Mouse (Mus musculus): ENCODE measurements at regions not wholly inside any gene's neighbourhood (a gene's known extent, or its start where the extent isn't known, plus 50 kb on each side); places are given as distances from the start of the nearest gene placed in this dataset.

DNA sequence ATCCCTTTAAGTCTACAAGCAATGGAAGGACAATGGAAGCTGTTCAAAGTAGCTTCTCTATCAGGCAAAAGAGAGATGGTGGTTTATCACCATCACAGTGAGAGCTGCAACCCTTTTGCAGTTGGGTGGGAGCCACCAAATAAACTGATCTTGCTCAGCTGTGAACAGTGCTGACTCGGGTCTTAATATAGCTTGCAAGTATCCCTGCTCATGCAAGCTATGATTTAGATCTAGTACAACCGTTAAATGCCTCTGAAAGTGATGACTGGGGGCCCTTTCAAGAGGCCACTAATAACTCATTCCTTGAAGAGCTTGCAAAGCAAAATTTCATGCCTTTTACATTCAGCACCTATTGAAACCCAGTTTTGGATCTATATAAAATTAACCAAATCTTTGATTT is 1154.5 kb upstream of the Lrrtm3 start:
- ATAC-seq, result no peak
- Histone ChIP-seq H3K4me2 (ENCODE audit: low read length) (no peak overlapping the region), H3K4me3 (replicated peaks; ENCODE audit: low read length) (no peak overlapping the region), H3K9ac (replicated peaks; ENCODE audit: low read depth, low read length) (no peak overlapping the region), H3K27ac (ENCODE audit: low read length) (no peak overlapping the region), H3K36me3 (ENCODE audit: control insufficient read depth, insufficient read depth) (no peaks in the 10 kb centered on the region), H3K4me1 (replicated peaks; ENCODE audit: control insufficient read depth, insufficient read depth, low read length) (no peaks in the 10 kb centered on the region), H3K9me3 (ENCODE audit: control insufficient read depth, low read length) (no peaks in the 10 kb centered on the region), H3K27me3 (replicated peaks; ENCODE audit: control insufficient read depth, insufficient read depth, low read length) (no peaks in the 10 kb centered on the region)
- WGBS, result 79% methylated on average over 2 of the region's 2 CpGs

DNA sequence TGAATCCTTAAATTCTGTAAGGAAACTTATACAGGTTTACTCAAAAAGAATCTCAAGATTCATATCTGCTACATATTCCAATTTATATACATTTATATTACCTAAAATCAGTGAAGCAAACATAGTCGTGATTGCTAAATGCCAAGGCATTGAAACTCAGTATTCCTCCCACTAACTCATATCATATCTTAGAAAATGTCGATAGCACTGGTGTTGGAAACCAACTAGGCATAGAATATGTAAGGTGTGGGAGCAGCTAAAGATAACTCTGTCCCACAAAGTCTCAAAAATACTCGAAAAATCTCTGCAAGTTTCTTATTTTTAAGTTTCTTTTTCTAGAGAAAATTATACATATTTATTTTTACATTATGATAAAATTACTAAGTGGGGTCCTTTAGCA is 1134.1 kb upstream of the Lrrtm3 start:
- Histone ChIP-seq H3K9me3 (ENCODE audit: control insufficient read depth, low read length) (no peaks in the 10 kb centered on the region), H3K4me3 (replicated peaks; ENCODE audit: low read length) (no peak overlapping the region), H3K36me3 (ENCODE audit: control insufficient read depth, insufficient read depth) (no peaks in the 10 kb centered on the region), H3K4me1 (replicated peaks; ENCODE audit: control insufficient read depth, insufficient read depth, low read length) (no peaks in the 10 kb centered on the region), H3K9ac (replicated peaks; ENCODE audit: low read depth, low read length) (no peak overlapping the region), H3K27ac (ENCODE audit: low read length) (no peak overlapping the region), H3K27me3 (replicated peaks; ENCODE audit: control insufficient read depth, insufficient read depth, low read length) (no peaks in the 10 kb centered on the region), H3K4me2 (ENCODE audit: low read length) (no peak overlapping the region)
- WGBS, result 82% methylated on average over 3 of the region's 3 CpGs
- no peak for ATAC-seq

- Histone ChIP-seq H3K4me1 (replicated peaks; ENCODE audit: control insufficient read depth, insufficient read depth, low read length) (no peaks in the 10 kb centered on the region), H3K27me3 (replicated peaks; ENCODE audit: control insufficient read depth, insufficient read depth, low read length) (no peaks in the 10 kb centered on the region), H3K27ac (ENCODE audit: low read length) (no peak overlapping the region), H3K9ac (replicated peaks; ENCODE audit: low read depth, low read length) (no peak overlapping the region), H3K4me2 (ENCODE audit: low read length) (no peak overlapping the region), H3K9me3 (ENCODE audit: control insufficient read depth, low read length) (no peaks in the 10 kb centered on the region), H3K36me3 (ENCODE audit: control insufficient read depth, insufficient read depth) (no peaks in the 10 kb centered on the region), H3K4me3 (replicated peaks; ENCODE audit: low read length) (no peak overlapping the region)
- 92% methylated on average over 3 of the region's 3 CpGs for WGBS
- ATAC-seq, result no peak
Measured at GRCm38 (mm10) chr10:65221181-65221580, 1131.1 kb upstream of the Lrrtm3 start.

- no peak for ATAC-seq
- Histone ChIP-seq H3K27me3 (replicated peaks; ENCODE audit: control insufficient read depth, insufficient read depth, low read length) (no peaks in the 10 kb centered on the region), H3K9ac (replicated peaks; ENCODE audit: low read depth, low read length) (no peak overlapping the region), H3K9me3 (ENCODE audit: control insufficient read depth, low read length) (no peaks in the 10 kb centered on the region), H3K4me1 (replicated peaks; ENCODE audit: control insufficient read depth, insufficient read depth, low read length) (no peaks in the 10 kb centered on the region), H3K4me3 (replicated peaks; ENCODE audit: low read length) (no peak overlapping the region), H3K27ac (ENCODE audit: low read length) (no peak overlapping the region), H3K36me3 (ENCODE audit: control insufficient read depth, insufficient read depth) (no peaks in the 10 kb centered on the region), H3K4me2 (ENCODE audit: low read length) (no peak overlapping the region)
- WGBS, result 78% methylated on average over 5 of the region's 5 CpGs
Measured at GRCm38 (mm10) chr10:65219251-65219650, 1129.2 kb upstream of the Lrrtm3 start.

DNA sequence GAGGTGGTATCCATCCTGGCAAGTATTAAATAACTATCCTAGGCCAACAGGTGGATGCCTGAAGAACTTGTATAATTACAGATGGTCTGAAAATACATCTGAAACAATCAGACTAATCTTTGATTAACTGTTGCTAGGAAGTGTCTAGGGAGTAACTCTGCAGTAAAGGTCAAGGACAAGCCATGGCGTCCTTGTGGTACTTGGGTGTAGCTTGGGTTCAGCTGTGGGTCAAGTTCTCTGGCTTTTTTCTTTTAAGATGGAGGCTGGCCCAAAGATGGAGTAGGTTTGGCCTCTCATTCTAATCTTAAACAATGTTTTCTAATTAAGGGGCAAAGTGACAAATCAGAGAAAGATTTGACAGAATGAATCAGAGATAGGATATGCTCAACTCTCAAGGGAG is 1126.1 kb upstream of the Lrrtm3 start:
- no peaks in the 10 kb centered on the region for H3K36me3 ChIP-seq (ENCODE audit: control insufficient read depth, insufficient read depth)
- no peaks in the 10 kb centered on the region for H3K27me3 ChIP-seq (replicated peaks; ENCODE audit: control insufficient read depth, insufficient read depth, low read length)
- no peak overlapping the region for H3K9ac ChIP-seq (replicated peaks; ENCODE audit: low read depth, low read length)
- no peak for ATAC-seq
- H3K4me3 ChIP-seq (replicated peaks; ENCODE audit: low read length), result no peak overlapping the region
- no peaks in the 10 kb centered on the region for H3K4me1 ChIP-seq (replicated peaks; ENCODE audit: control insufficient read depth, insufficient read depth, low read length)
- WGBS, result 80% methylated on average over 1 of the region's 1 CpGs
- no peak overlapping the region for H3K4me2 ChIP-seq (ENCODE audit: low read length)
- no peaks in the 10 kb centered on the region for H3K9me3 ChIP-seq (ENCODE audit: control insufficient read depth, low read length)
- no peak overlapping the region for H3K27ac ChIP-seq (ENCODE audit: low read length)

DNA sequence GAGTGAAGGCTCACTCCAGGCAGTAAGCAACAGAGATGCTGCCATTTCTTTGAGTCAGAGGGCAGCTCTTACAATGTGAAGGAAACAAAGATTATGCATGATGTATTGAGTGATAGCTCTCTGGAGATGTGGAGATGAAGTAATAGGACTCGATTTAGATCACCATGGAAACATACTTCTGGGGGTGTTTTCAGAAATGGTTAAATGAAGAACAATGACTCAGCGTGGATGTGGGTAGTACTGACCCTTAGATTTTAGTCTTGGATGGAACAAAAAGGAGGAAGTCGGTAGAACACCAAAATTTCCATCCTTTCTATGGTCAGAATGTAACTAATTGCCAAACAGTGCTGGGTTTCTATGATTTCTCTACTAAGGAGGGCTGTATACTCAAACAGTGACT is 1125.1 kb upstream of the Lrrtm3 start:
- H3K36me3 ChIP-seq (ENCODE audit: control insufficient read depth, insufficient read depth), result no peaks in the 10 kb centered on the region
- no peaks in the 10 kb centered on the region for H3K4me1 ChIP-seq (replicated peaks; ENCODE audit: control insufficient read depth, insufficient read depth, low read length)
- no peak overlapping the region for H3K4me2 ChIP-seq (ENCODE audit: low read length)
- no peaks in the 10 kb centered on the region for H3K9me3 ChIP-seq (ENCODE audit: control insufficient read depth, low read length)
- no peak overlapping the region for H3K4me3 ChIP-seq (replicated peaks; ENCODE audit: low read length)
- no peak overlapping the region for H3K27ac ChIP-seq (ENCODE audit: low read length)
- WGBS, result 73% methylated on average over 3 of the region's 3 CpGs
- no peak for ATAC-seq
- H3K27me3 ChIP-seq (replicated peaks; ENCODE audit: control insufficient read depth, insufficient read depth, low read length), result no peaks in the 10 kb centered on the region
- H3K9ac ChIP-seq (replicated peaks; ENCODE audit: low read depth, low read length), result no peak overlapping the region

DNA sequence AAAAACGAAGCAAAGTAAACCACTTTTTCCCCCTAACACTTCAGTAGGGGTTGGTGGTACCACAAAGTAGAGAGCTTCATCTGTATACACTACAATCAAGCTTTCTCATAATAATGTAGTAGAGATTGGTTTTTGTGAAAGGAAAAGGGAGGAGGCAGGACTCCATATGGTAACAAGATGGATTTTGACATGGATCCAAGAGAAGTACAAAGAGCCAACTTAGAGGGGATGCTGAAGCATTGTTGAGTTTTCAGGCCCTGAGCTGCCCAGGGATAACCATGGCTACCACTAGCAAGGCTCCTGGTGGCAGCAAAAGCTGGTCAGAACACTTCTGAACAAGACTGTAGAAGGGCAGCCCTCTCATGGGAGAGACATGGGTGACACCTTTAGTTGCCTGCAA is 1093.6 kb upstream of the Lrrtm3 start:
- ATAC-seq, result no peak
- H3K9me3 ChIP-seq (ENCODE audit: control insufficient read depth, low read length), result no peaks in the 10 kb centered on the region
- WGBS, result 52% methylated on average over 1 of the region's 1 CpGs
- no peak overlapping the region for H3K9ac ChIP-seq (replicated peaks; ENCODE audit: low read depth, low read length)
- no peak overlapping the region for H3K4me3 ChIP-seq (replicated peaks; ENCODE audit: low read length)
- no peak overlapping the region for H3K4me2 ChIP-seq (ENCODE audit: low read length)
- no peaks in the 10 kb centered on the region for H3K27me3 ChIP-seq (replicated peaks; ENCODE audit: control insufficient read depth, insufficient read depth, low read length)
- H3K27ac ChIP-seq (ENCODE audit: low read length), result no peak overlapping the region
- H3K4me1 ChIP-seq (replicated peaks; ENCODE audit: control insufficient read depth, insufficient read depth, low read length), result no peaks in the 10 kb centered on the region
- no peaks in the 10 kb centered on the region for H3K36me3 ChIP-seq (ENCODE audit: control insufficient read depth, insufficient read depth)

DNA sequence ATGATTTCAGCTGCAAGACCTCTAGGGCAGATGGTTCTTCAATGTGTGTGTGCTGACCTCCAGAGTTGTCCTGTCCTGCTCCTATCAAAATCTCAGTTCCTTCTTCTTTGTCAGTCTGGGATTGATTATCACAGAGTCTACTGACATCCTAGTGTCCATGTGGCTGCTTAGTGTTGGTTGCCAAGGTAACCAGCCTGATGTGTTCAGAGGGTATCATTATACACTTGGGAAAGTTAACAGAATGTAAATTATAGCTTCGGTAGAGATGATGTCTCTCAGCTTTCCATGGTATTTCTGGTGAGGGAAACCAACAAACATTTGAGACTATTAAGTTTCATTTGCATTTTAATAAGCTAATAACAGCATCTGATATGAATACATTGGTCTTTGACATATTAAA is 1092.5 kb upstream of the Lrrtm3 start:
- Histone ChIP-seq H3K4me1 (replicated peaks; ENCODE audit: control insufficient read depth, insufficient read depth, low read length) (no peaks in the 10 kb centered on the region), H3K9me3 (ENCODE audit: control insufficient read depth, low read length) (no peaks in the 10 kb centered on the region), H3K9ac (replicated peaks; ENCODE audit: low read depth, low read length) (no peak overlapping the region), H3K36me3 (ENCODE audit: control insufficient read depth, insufficient read depth) (no peaks in the 10 kb centered on the region), H3K27me3 (replicated peaks; ENCODE audit: control insufficient read depth, insufficient read depth, low read length) (no peaks in the 10 kb centered on the region), H3K4me2 (ENCODE audit: low read length) (no peak overlapping the region), H3K27ac (ENCODE audit: low read length) (no peak overlapping the region), H3K4me3 (replicated peaks; ENCODE audit: low read length) (no peak overlapping the region)
- peak; percentile 78 for ATAC-seq
- 74% methylated on average over 1 of the region's 1 CpGs for WGBS

DNA sequence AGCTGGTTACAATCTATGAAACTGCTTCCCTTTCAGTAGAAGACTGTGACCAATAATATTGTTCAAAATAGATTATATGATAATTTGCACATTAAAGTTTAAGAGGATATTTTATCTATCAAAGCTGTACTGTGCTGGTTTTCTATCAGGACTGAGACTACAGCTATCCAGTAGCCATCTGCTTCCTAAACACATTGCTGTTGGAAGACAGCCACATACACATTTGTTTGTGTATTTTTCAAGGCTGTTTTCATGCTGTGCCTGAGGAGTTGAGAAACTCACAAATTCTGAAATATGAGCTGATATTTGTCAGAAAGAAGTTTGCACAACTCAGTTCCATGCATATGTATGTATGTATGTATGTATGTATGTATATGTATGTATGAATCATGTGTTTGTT is 1089.0 kb upstream of the Lrrtm3 start:
- Histone ChIP-seq H3K27ac (ENCODE audit: low read length) (no peak overlapping the region), H3K36me3 (ENCODE audit: control insufficient read depth, insufficient read depth) (no peaks in the 10 kb centered on the region), H3K9ac (replicated peaks; ENCODE audit: low read depth, low read length) (no peak overlapping the region), H3K4me2 (ENCODE audit: low read length) (no peak overlapping the region), H3K4me3 (replicated peaks; ENCODE audit: low read length) (no peak overlapping the region), H3K9me3 (ENCODE audit: control insufficient read depth, low read length) (no peaks in the 10 kb centered on the region), H3K4me1 (replicated peaks; ENCODE audit: control insufficient read depth, insufficient read depth, low read length) (no peaks in the 10 kb centered on the region), H3K27me3 (replicated peaks; ENCODE audit: control insufficient read depth, insufficient read depth, low read length) (no peaks in the 10 kb centered on the region)
- peak; percentile 73 for ATAC-seq

DNA sequence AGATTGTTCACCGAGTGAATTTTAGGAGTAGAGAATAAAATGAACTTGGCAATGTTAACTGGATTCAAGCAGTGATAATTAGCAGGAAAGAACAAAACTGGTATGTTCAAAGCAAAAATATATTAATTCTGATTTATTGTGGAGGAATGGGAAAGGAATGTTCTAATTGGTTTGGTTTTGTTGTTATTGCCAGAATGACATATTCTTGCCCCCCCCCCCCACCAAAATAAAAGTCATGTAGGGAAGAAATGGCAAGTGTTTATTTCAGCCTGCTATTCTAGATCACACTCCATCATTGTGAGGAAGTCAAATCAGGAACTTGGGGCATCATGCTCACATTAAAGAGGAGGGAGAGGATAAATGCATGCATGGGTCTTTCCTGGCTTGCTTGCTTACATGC is 1064.1 kb upstream of the Lrrtm3 start:
- ATAC-seq, result no peak
- Histone ChIP-seq H3K4me1 (replicated peaks; ENCODE audit: control insufficient read depth, insufficient read depth, low read length) (no peaks in the 10 kb centered on the region), H3K9me3 (ENCODE audit: control insufficient read depth, low read length) (no peaks in the 10 kb centered on the region), H3K27ac (ENCODE audit: low read length) (no peak overlapping the region), H3K4me2 (ENCODE audit: low read length) (no peak overlapping the region), H3K4me3 (replicated peaks; ENCODE audit: low read length) (no peak overlapping the region), H3K9ac (replicated peaks; ENCODE audit: low read depth, low read length) (no peak overlapping the region), H3K36me3 (ENCODE audit: control insufficient read depth, insufficient read depth) (no peaks in the 10 kb centered on the region), H3K27me3 (replicated peaks; ENCODE audit: control insufficient read depth, insufficient read depth, low read length) (no peaks in the 10 kb centered on the region)
- WGBS, result 61% methylated on average over 1 of the region's 1 CpGs

Measured in forebrain, embryonic 16.5 days (tissue).